In genomic region chr12:71047473-71048078, GRCm38 (mm10) we compare ENCODE assay signal across 8 mouse cellular contexts. TPM values are rescaled to one million over a fixed set of nuclear protein-coding genes. Genes with fewer than 3 reads are reported as not detected.
DNase-seq lines count a peak whose midpoint lies in the region; ATAC-seq lines count a peak whose summit lies in the region.

No protein-coding gene starts in this region.

- H3K9me3 ChIP-seq in heart, embryonic 15.5 days (replicated peaks), result no peaks in the 10 kb centered on the region
- H3K9me3 ChIP-seq in forebrain, embryonic 10.5 days, result no peaks in the 10 kb centered on the region
- no peaks in the 10 kb centered on the region for H3K9me3 ChIP-seq in limb, embryonic 15.5 days

- H3K4me1 ChIP-seq in heart, embryonic 15.5 days (replicated peaks), result peaks cover 18% of the 10 kb centered on the region
- H3K4me1 ChIP-seq in forebrain, embryonic 10.5 days, result peaks cover 10% of the 10 kb centered on the region; the same call in 1 of the 2 replicates
- peaks cover 13% of the 10 kb centered on the region; the same call in 1 of the 2 replicates for H3K4me1 ChIP-seq in limb, embryonic 15.5 days

- peak overlapping the region; percentile 51 for H3K4me2 ChIP-seq in heart, embryonic 15.5 days
- peak overlapping the region; percentile 40 for H3K4me2 ChIP-seq in limb, embryonic 15.5 days

- no peaks in the 10 kb centered on the region for H3K27me3 ChIP-seq in heart, embryonic 15.5 days
- H3K27me3 ChIP-seq in forebrain, embryonic 10.5 days (ENCODE audit: poor library complexity, severe bottlenecking), result no peaks in the 10 kb centered on the region
- no peaks in the 10 kb centered on the region for H3K27me3 ChIP-seq in limb, embryonic 15.5 days

- H3K27ac ChIP-seq in heart, embryonic 15.5 days, result peak overlapping the region; percentile 71
- H3K27ac ChIP-seq in forebrain, embryonic 10.5 days, result peak overlapping the region; percentile 78; the same call in 1 of the 2 replicates
- H3K27ac ChIP-seq in limb, embryonic 15.5 days, result peak overlapping the region; percentile 74

- peaks cover 14% of the 10 kb centered on the region for H3K36me3 ChIP-seq in heart, embryonic 15.5 days
- H3K36me3 ChIP-seq in forebrain, embryonic 10.5 days (replicated peaks), result peaks cover 49% of the 10 kb centered on the region
- peaks cover 27% of the 10 kb centered on the region for H3K36me3 ChIP-seq in limb, embryonic 15.5 days

- peak overlapping the region; percentile 31 for H3K4me3 ChIP-seq in heart, embryonic 15.5 days
- peak overlapping the region; percentile 8; the same call in 1 of the 2 replicates for H3K4me3 ChIP-seq in forebrain, embryonic 10.5 days
- H3K4me3 ChIP-seq in limb, embryonic 15.5 days, result peak overlapping the region; percentile 26

- H3K9ac ChIP-seq in heart, embryonic 15.5 days, result no peak overlapping the region
- no peak overlapping the region for H3K9ac ChIP-seq in limb, embryonic 15.5 days

- DNase-seq in heart, adult 18-20 months, result no peak
- DNase-seq in CD4-positive, CD25-positive, alpha-beta regulatory T cell, adult 2 months (ENCODE audit: low read depth, low spot score), result peak; percentile 48
- DNase-seq in forebrain, embryonic 10.5 days (ENCODE audit: extremely low spot score, low spot score), result no peak
- no peak for DNase-seq in B cell, adult 2 months
- no peak for DNase-seq in frontal cortex, postnatal 36 days (ENCODE audit: low spot score in 2 of 2)

- 64% methylated on average over 8 of the region's 8 CpGs for WGBS in heart, embryonic 15.5 days
- 91% methylated on average over 8 of the region's 8 CpGs for WGBS in forebrain, embryonic 10.5 days
- 41% methylated on average over 8 of the region's 8 CpGs for WGBS in limb, embryonic 15.5 days

- no peak for ATAC-seq in heart, embryonic 15.5 days (replicated peaks; ENCODE audit: insufficient number of reproducible peaks, insufficient read depth, low FRiP score, low read depth)
- no peak for ATAC-seq in limb, embryonic 15.5 days (ENCODE audit: insufficient number of reproducible peaks, low FRiP score, low TSS enrichment, low read depth)
- no peak for ATAC-seq in megakaryocyte progenitor cell, adult 5-6 weeks (replicated peaks; ENCODE audit: poor library complexity)

RNA-seq across cellular contexts. Expression of gene Arid4a, which starts 31.8 kb away (rescaled TPM):
- 25.4 and 26.4 TPM in 2 replicates for polyA plus RNA-seq in heart, embryonic 15.5 days (2015; fragmentation: Nextera tagmentation; extraction: Ambion mirVana)
- total RNA-seq in heart, adult 18-20 months (2021), result 10 to 100 TPM; 11.1 to 12.2 TPM
- polyA plus RNA-seq in forebrain, embryonic 10.5 days (2016; fragmentation: Nextera tagmentation; extraction: Ambion mirVana), result 22.7 and 28.3 TPM in 2 replicates
- polyA plus RNA-seq in limb, embryonic 15.5 days (2015; fragmentation: Nextera tagmentation; extraction: Ambion mirVana), result 39.0 and 40.9 TPM in 2 replicates
- total RNA-seq in megakaryocyte progenitor cell, adult 5-6 weeks (2015), result 25.8 and 26.6 TPM in 2 replicates
- total RNA-seq in megakaryocyte progenitor cell, adult 5-6 weeks (2017), result 36.6 and 47.5 TPM in 2 replicates
